Mouse (Mus musculus): ENCODE measurements around the gene Il6st. TPM values are rescaled to one million over a fixed set of nuclear protein-coding genes. Genes with fewer than 3 reads are reported as not detected.

Il6st gene
- polyA plus RNA-seq, 1 experiment: 33.6 TPM

GRCm38 (mm10) chr13:112522896-112523295, 59.0 kb downstream of the Il6st start:
- TF ChIP-seq POLR2A (IDR thresholded peaks at IDR 0.05; ENCODE audit: low read depth, low read length): no peak
- TF ChIP-seq CTCF (conservative IDR thresholded peaks at IDR 0.05; ENCODE audit: insufficient read depth, insufficient read length, low read depth, low read length): no peak
- H3K4me3 ChIP-seq (ENCODE audit: insufficient read depth, low read depth, low read length): no peak overlapping the region
- no peaks in the 10 kb centered on the region for H3K27me3 ChIP-seq (replicated peaks; ENCODE audit: control insufficient read depth, insufficient read depth, low read length)
- H3K27ac ChIP-seq (ENCODE audit: insufficient read depth, low read depth, low read length): no peak overlapping the region
- no peaks in the 10 kb centered on the region for H3K36me3 ChIP-seq (ENCODE audit: control insufficient read depth, insufficient read depth, low read length)
- WGBS: 92% methylated on average over 3 of the region's 3 CpGs
- DNase-seq: no peak
- peaks cover 4% of the 10 kb centered on the region for H3K4me1 ChIP-seq (ENCODE audit: control insufficient read depth, insufficient read depth, low read length)

DNA sequence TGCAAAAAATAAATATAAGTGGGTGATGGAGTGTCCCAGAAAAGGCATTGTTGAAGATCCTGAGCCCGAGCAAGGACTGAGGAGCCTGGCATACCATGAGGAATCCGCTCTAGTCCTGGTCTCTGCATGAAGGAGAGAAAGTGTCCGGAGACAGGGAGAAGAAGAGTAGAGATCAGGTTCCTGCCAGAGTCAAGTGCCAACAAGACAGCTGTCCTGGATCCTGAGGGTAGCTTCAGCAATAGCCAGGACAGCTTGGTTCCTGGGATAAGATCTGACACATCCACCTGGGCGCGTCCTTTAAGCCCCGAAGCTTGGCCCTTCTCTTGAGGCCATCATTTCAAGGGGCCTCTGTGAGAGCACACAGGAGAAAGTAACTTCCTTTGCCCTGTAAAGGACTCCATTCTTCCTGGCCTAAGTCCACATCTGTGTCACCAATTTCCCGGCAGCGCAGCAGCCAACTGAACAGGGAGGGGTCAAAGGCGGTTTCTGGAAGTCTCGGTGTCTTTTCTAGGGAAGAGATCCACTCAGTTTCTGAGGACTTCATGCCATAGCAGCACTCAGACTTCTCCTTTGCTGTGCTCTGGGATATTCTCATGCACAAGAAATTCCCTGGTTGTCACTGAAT, 59.6 kb downstream of the Il6st start:
- no peaks in the 10 kb centered on the region for H3K27me3 ChIP-seq (replicated peaks; ENCODE audit: control insufficient read depth, insufficient read depth, low read length)
- 69% methylated on average over 10 of the region's 10 CpGs for WGBS

GRCm38 (mm10) chr13:112527186-112527585, 63.3 kb downstream of the Il6st start:
- peak; percentile 84 for DNase-seq
- 35% methylated on average over 1 of the region's 1 CpGs for WGBS
- H3K27ac ChIP-seq (ENCODE audit: insufficient read depth, low read depth, low read length): no peak overlapping the region
- no peaks in the 10 kb centered on the region for H3K36me3 ChIP-seq (ENCODE audit: control insufficient read depth, insufficient read depth, low read length)
- H3K27me3 ChIP-seq (replicated peaks; ENCODE audit: control insufficient read depth, insufficient read depth, low read length): no peaks in the 10 kb centered on the region
- no peak for TF ChIP-seq CTCF (conservative IDR thresholded peaks at IDR 0.05; ENCODE audit: insufficient read depth, insufficient read length, low read depth, low read length)
- TF ChIP-seq POLR2A (IDR thresholded peaks at IDR 0.05; ENCODE audit: low read depth, low read length): no peak
- no peak overlapping the region for H3K4me3 ChIP-seq (ENCODE audit: insufficient read depth, low read depth, low read length)
- peaks cover 6% of the 10 kb centered on the region for H3K4me1 ChIP-seq (ENCODE audit: control insufficient read depth, insufficient read depth, low read length)

More for the DNA sequence above, 59.6 kb downstream of the Il6st start:
- no peak for TF ChIP-seq POLR2A (IDR thresholded peaks at IDR 0.05; ENCODE audit: low read depth, low read length)
- no peak for TF ChIP-seq CTCF (conservative IDR thresholded peaks at IDR 0.05; ENCODE audit: insufficient read depth, insufficient read length, low read depth, low read length)
- no peaks in the 10 kb centered on the region for H3K36me3 ChIP-seq (ENCODE audit: control insufficient read depth, insufficient read depth, low read length)
- peak; percentile 59 for DNase-seq
- H3K4me3 ChIP-seq (ENCODE audit: insufficient read depth, low read depth, low read length): no peak overlapping the region
- peaks cover 4% of the 10 kb centered on the region for H3K4me1 ChIP-seq (ENCODE audit: control insufficient read depth, insufficient read depth, low read length)
- H3K27ac ChIP-seq (ENCODE audit: insufficient read depth, low read depth, low read length): no peak overlapping the region

- no peak overlapping the region for H3K27ac ChIP-seq (ENCODE audit: insufficient read depth, low read depth, low read length)
- WGBS: 22% methylated on average over 3 of the region's 3 CpGs
Measured at GRCm38 (mm10) chr13:112529893-112530292, 66.0 kb downstream of the Il6st start.

GRCm38 (mm10) chr13:112532235-112532634, 68.4 kb downstream of the Il6st start:
- WGBS: 90% methylated on average over 6 of the region's 6 CpGs
- H3K4me1 ChIP-seq (ENCODE audit: control insufficient read depth, insufficient read depth, low read length): peaks cover 3% of the 10 kb centered on the region; the same call in 1 of the 2 replicates
- no peak for DNase-seq
- no peak for TF ChIP-seq POLR2A (IDR thresholded peaks at IDR 0.05; ENCODE audit: low read depth, low read length)
- no peak for TF ChIP-seq CTCF (conservative IDR thresholded peaks at IDR 0.05; ENCODE audit: insufficient read depth, insufficient read length, low read depth, low read length)
- H3K4me3 ChIP-seq (ENCODE audit: insufficient read depth, low read depth, low read length): no peak overlapping the region
- no peaks in the 10 kb centered on the region for H3K36me3 ChIP-seq (ENCODE audit: control insufficient read depth, insufficient read depth, low read length)
- H3K27me3 ChIP-seq (replicated peaks; ENCODE audit: control insufficient read depth, insufficient read depth, low read length): no peaks in the 10 kb centered on the region
- no peak overlapping the region for H3K27ac ChIP-seq (ENCODE audit: insufficient read depth, low read depth, low read length)

More at GRCm38 (mm10) chr13:112529893-112530292, 66.0 kb downstream of the Il6st start:
- H3K27me3 ChIP-seq (replicated peaks; ENCODE audit: control insufficient read depth, insufficient read depth, low read length): no peaks in the 10 kb centered on the region
- H3K4me1 ChIP-seq (ENCODE audit: control insufficient read depth, insufficient read depth, low read length): peaks cover 6% of the 10 kb centered on the region
- H3K36me3 ChIP-seq (ENCODE audit: control insufficient read depth, insufficient read depth, low read length): no peaks in the 10 kb centered on the region
- peak; percentile 89 for TF ChIP-seq CTCF (conservative IDR thresholded peaks at IDR 0.05; ENCODE audit: insufficient read depth, insufficient read length, low read depth, low read length)
- TF ChIP-seq POLR2A (IDR thresholded peaks at IDR 0.05; ENCODE audit: low read depth, low read length): no peak
- peak; percentile 85 for DNase-seq
- H3K4me3 ChIP-seq (ENCODE audit: insufficient read depth, low read depth, low read length): no peak overlapping the region

- H3K4me1 ChIP-seq (ENCODE audit: control insufficient read depth, insufficient read depth, low read length): peaks cover 3% of the 10 kb centered on the region; the same call in 1 of the 2 replicates
- no peaks in the 10 kb centered on the region for H3K27me3 ChIP-seq (replicated peaks; ENCODE audit: control insufficient read depth, insufficient read depth, low read length)
- no peak overlapping the region for H3K27ac ChIP-seq (ENCODE audit: insufficient read depth, low read depth, low read length)
- no peaks in the 10 kb centered on the region for H3K36me3 ChIP-seq (ENCODE audit: control insufficient read depth, insufficient read depth, low read length)
- TF ChIP-seq POLR2A (IDR thresholded peaks at IDR 0.05; ENCODE audit: low read depth, low read length): no peak
- TF ChIP-seq CTCF (conservative IDR thresholded peaks at IDR 0.05; ENCODE audit: insufficient read depth, insufficient read length, low read depth, low read length): no peak
- WGBS: 42% methylated on average over 9 of the region's 9 CpGs
- peak; percentile 62 for DNase-seq
- no peak overlapping the region for H3K4me3 ChIP-seq (ENCODE audit: insufficient read depth, low read depth, low read length)
Measured at GRCm38 (mm10) chr13:112533556-112533955, 69.7 kb downstream of the Il6st start.

DNA sequence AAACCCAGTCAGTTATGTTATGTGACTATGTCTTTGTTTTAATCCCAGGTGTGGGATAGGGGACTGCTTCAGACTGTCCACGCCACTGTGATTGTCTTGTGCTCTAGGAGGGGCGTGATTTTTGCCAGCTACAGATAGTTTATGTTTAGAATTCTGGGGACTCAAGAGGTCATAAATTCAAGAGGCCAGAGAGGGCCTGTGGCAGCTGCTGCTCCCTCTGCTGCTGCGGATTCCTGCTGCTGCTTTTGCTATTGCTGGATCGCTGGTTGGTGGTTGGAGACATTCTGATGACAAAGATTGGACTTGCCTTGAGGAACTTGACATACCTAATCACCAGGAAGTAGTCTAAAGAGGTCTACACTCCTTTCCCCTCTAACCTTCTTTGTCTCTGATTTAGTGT, 72.7 kb downstream of the Il6st start:
- H3K36me3 ChIP-seq (ENCODE audit: control insufficient read depth, insufficient read depth, low read length): no peaks in the 10 kb centered on the region
- no peaks in the 10 kb centered on the region for H3K27me3 ChIP-seq (replicated peaks; ENCODE audit: control insufficient read depth, insufficient read depth, low read length)
- no peaks in the 10 kb centered on the region for H3K4me1 ChIP-seq (ENCODE audit: control insufficient read depth, insufficient read depth, low read length)
- no peak for TF ChIP-seq POLR2A (IDR thresholded peaks at IDR 0.05; ENCODE audit: low read depth, low read length)
- TF ChIP-seq CTCF (conservative IDR thresholded peaks at IDR 0.05; ENCODE audit: insufficient read depth, insufficient read length, low read depth, low read length): no peak
- 61% methylated on average over 4 of the region's 4 CpGs for WGBS
- no peak for DNase-seq
- no peak overlapping the region for H3K4me3 ChIP-seq (ENCODE audit: insufficient read depth, low read depth, low read length)
- H3K27ac ChIP-seq (ENCODE audit: insufficient read depth, low read depth, low read length): no peak overlapping the region
